Mouse (Mus musculus) small intestine, adult 2 months (tissue): Measurements from ENCODE around the gene Mark3.

Experiments used
- CTCF ChIP-seq: fragments of 200-500 bp; IDR thresholded peaks from 2 replicates; pipeline ENCODE4 v1.5.1; 2012; ENCODE audit warnings: low read depth, mild to moderate bottlenecking, control low read depth, inconsistent platforms, low read length, moderate library complexity, mixed read lengths; ENCODE audit not compliant: insufficient replicate concordance, insufficient read length; ENCODE audit errors: extremely low read depth
- POLR2A ChIP-seq: fragments of 200-500 bp; IDR thresholded peaks from 2 replicates; pipeline ENCODE4 v1.6.1; 2012; ENCODE audit warnings: low read depth, mild to moderate bottlenecking, control low read depth, inconsistent platforms, low read length, moderate library complexity

GRCm38 (mm10) chr12:111593775-111594174 lies 19.5 kb downstream of the Mark3 start:
- no peak for TF ChIP-seq POLR2A
- TF ChIP-seq CTCF: no peak
